ENCODE assay signal across 4 mouse cellular contexts in genomic region chr10:5503909-5504308, GRCm38 (mm10).
"Had no signal": no experiment of that assay in that cellular context is flagged by ENCODE, and none has a peak within 500 bp of the region (broad histone marks: within the 10 kb centered on the region; RNA-seq: fewer than 3 reads in every experiment).

No protein-coding gene starts in this region.

- DNase-seq: lung, adult 2 months; lung, postnatal 4 days; midbrain, embryonic 14.5 days; right cerebral cortex, adult 18-20 months had no signal
